Mouse (Mus musculus): ENCODE data around the gene Mybphl. TPM values are rescaled to one million over a fixed set of nuclear protein-coding genes. Genes with fewer than 3 reads are reported as not detected.

Gene Mybphl
- polyA plus RNA-seq, 1 experiment from 2014 or later = not detected

- no peak overlapping the region for H3K4me3 ChIP-seq (ENCODE audit: low read depth, low read length)
- no peaks in the 10 kb centered on the region; the same call in 1 of the 2 replicates for H3K36me3 ChIP-seq (ENCODE audit: control insufficient read depth, insufficient read depth, low read length)
- TF ChIP-seq EP300 (optimal IDR thresholded peaks at IDR 0.05) (no peak), CTCF (IDR thresholded peaks at IDR 0.05; ENCODE audit: low read depth) (no peak)
- DNase-seq (ENCODE audit: low spot score) (no peak), ATAC-seq (ENCODE audit: low FRiP score, low TSS enrichment) (0 out of 2 replicates have a peak, but pooled peaks have one; percentile 1)
- WGBS = 48% methylated on average over 5 of the region's 5 CpGs
- H3K4me2 ChIP-seq (replicated peaks; ENCODE audit: low read depth) = peak overlapping the region; percentile 35
- H3K4me1 ChIP-seq (replicated peaks; ENCODE audit: control insufficient read depth, insufficient read depth) = peaks cover 7% of the 10 kb centered on the region
- peak overlapping the region; percentile 38 for H3K9ac ChIP-seq (ENCODE audit: low read length)
- H3K27ac ChIP-seq (replicated peaks) = peak overlapping the region; percentile 24; the same call in 1 of the 2 replicates
- H3K9me3 ChIP-seq (ENCODE audit: control insufficient read depth, low read length) = no peaks in the 10 kb centered on the region
- no peaks in the 10 kb centered on the region for H3K27me3 ChIP-seq (ENCODE audit: control insufficient read depth, insufficient read depth, low read length)
Measured at GRCm38 (mm10) chr3:108411026-108411753, 46.5 kb downstream of the Mybphl start.

GRCm38 (mm10) chr3:108411754-108412121, 47.0 kb downstream of the Mybphl start:
- Histone ChIP-seq H3K27ac (replicated peaks) (peak overlapping the region; percentile 53; the same call in 1 of the 2 replicates), H3K36me3 (ENCODE audit: control insufficient read depth, insufficient read depth, low read length) (no peaks in the 10 kb centered on the region; the same call in 1 of the 2 replicates), H3K4me3 (ENCODE audit: low read depth, low read length) (no peak overlapping the region), H3K9ac (ENCODE audit: low read length) (peak overlapping the region; percentile 38), H3K4me1 (replicated peaks; ENCODE audit: control insufficient read depth, insufficient read depth) (peaks cover 7% of the 10 kb centered on the region), H3K9me3 (ENCODE audit: control insufficient read depth, low read length) (no peaks in the 10 kb centered on the region), H3K27me3 (ENCODE audit: control insufficient read depth, insufficient read depth, low read length) (no peaks in the 10 kb centered on the region), H3K4me2 (replicated peaks; ENCODE audit: low read depth) (peak overlapping the region; percentile 35)
- WGBS = 44% methylated on average over 8 of the region's 8 CpGs
- DNase-seq (ENCODE audit: low spot score) (peak; percentile 59), ATAC-seq (ENCODE audit: low FRiP score, low TSS enrichment) (peak; percentile 10; the same call in 1 of the 2 replicates)
- TF ChIP-seq EP300 (optimal IDR thresholded peaks at IDR 0.05) = no peak
- no peak for TF ChIP-seq CTCF (IDR thresholded peaks at IDR 0.05; ENCODE audit: low read depth)

GRCm38 (mm10) chr3:108413634-108414360, 49.1 kb downstream of the Mybphl start:
- TF ChIP-seq CTCF (IDR thresholded peaks at IDR 0.05; ENCODE audit: low read depth) (no peak), EP300 (optimal IDR thresholded peaks at IDR 0.05) (no peak)
- H3K9ac ChIP-seq (ENCODE audit: low read length) = no peak overlapping the region
- no peaks in the 10 kb centered on the region for H3K36me3 ChIP-seq (ENCODE audit: control insufficient read depth, insufficient read depth, low read length)
- no peak for ATAC-seq (ENCODE audit: low FRiP score, low TSS enrichment)
- no peak overlapping the region for H3K4me3 ChIP-seq (ENCODE audit: low read depth, low read length)
- no peaks in the 10 kb centered on the region for H3K27me3 ChIP-seq (ENCODE audit: control insufficient read depth, insufficient read depth, low read length)
- H3K27ac ChIP-seq (replicated peaks) = no peak overlapping the region
- peaks cover 7% of the 10 kb centered on the region for H3K4me1 ChIP-seq (replicated peaks; ENCODE audit: control insufficient read depth, insufficient read depth)
- no peak overlapping the region for H3K4me2 ChIP-seq (replicated peaks; ENCODE audit: low read depth)
- 97% methylated on average over 35 of the region's 35 CpGs for WGBS
- no peaks in the 10 kb centered on the region for H3K9me3 ChIP-seq (ENCODE audit: control insufficient read depth, low read length)
- DNase-seq (ENCODE audit: low spot score) = no peak

GRCm38 (mm10) chr3:108414857-108415830, 50.4 kb downstream of the Mybphl start, which contains the start of gene Celsr2:
TSS of gene Celsr2 (minus strand) at chr3:108415552.
- ATAC-seq (ENCODE audit: low FRiP score, low TSS enrichment) = 0 out of 2 replicates have a peak, but pooled peaks have one; percentile 12
- TF ChIP-seq EP300 (optimal IDR thresholded peaks at IDR 0.05) (no peak), CTCF (IDR thresholded peaks at IDR 0.05; ENCODE audit: low read depth) (no peak)
- Histone ChIP-seq H3K9me3 (ENCODE audit: control insufficient read depth, low read length) (no peaks in the 10 kb centered on the region), H3K36me3 (ENCODE audit: control insufficient read depth, insufficient read depth, low read length) (no peaks in the 10 kb centered on the region), H3K4me2 (replicated peaks; ENCODE audit: low read depth) (peak within 1 kb of the TSS; percentile 100), H3K9ac (ENCODE audit: low read length) (peak within 1 kb of the TSS; percentile 76), H3K27ac (replicated peaks) (peak within 1 kb of the TSS; percentile 61), H3K4me1 (replicated peaks; ENCODE audit: control insufficient read depth, insufficient read depth) (peaks cover 7% of the 10 kb centered on the region), H3K4me3 (ENCODE audit: low read depth, low read length) (peak within 1 kb of the TSS; percentile 61), H3K27me3 (ENCODE audit: control insufficient read depth, insufficient read depth, low read length) (no peaks in the 10 kb centered on the region)
- DNase-seq (ENCODE audit: low spot score) = peak; percentile 43
- 7% methylated on average over 54 of the region's 67 CpGs for WGBS

GRCm38 (mm10) chr3:108415831-108416223, 51.1 kb downstream of the Mybphl start:
- DNase-seq (ENCODE audit: low spot score) = peak; percentile 87
- Histone ChIP-seq H3K36me3 (ENCODE audit: control insufficient read depth, insufficient read depth, low read length) (no peaks in the 10 kb centered on the region), H3K9ac (ENCODE audit: low read length) (peak overlapping the region; percentile 76), H3K4me3 (ENCODE audit: low read depth, low read length) (peak overlapping the region; percentile 61), H3K9me3 (ENCODE audit: control insufficient read depth, low read length) (no peaks in the 10 kb centered on the region), H3K27me3 (ENCODE audit: control insufficient read depth, insufficient read depth, low read length) (no peaks in the 10 kb centered on the region), H3K4me2 (replicated peaks; ENCODE audit: low read depth) (peak overlapping the region; percentile 100), H3K4me1 (replicated peaks; ENCODE audit: control insufficient read depth, insufficient read depth) (peaks cover 7% of the 10 kb centered on the region), H3K27ac (replicated peaks) (peak overlapping the region; percentile 61)
- WGBS = under 1% methylated on average over 41 of the region's 48 CpGs
- TF ChIP-seq CTCF (IDR thresholded peaks at IDR 0.05; ENCODE audit: low read depth) (no peak; the same call in 1 of the 2 replicates), EP300 (optimal IDR thresholded peaks at IDR 0.05) (no peak)
- ATAC-seq (ENCODE audit: low FRiP score, low TSS enrichment) = peak; percentile 82

All from stomach, postnatal 0 days (tissue).